Mouse (Mus musculus) heart, adult 10 weeks (tissue): Measurements from ENCODE around the gene Nlrc5. TPM values are rescaled to one million over a fixed set of nuclear protein-coding genes. Genes with fewer than 3 reads are reported as not detected.

ENCODE experiments used
- polyA plus RNA-seq: library from polyadenylated mRNA; stranded (reverse); fragments of 350-450 nt; fragmentation: Illumina TruSeq; extraction: RNeasy Lipid Tissue Mini Kit (QIAGEN cat#74804); gene quantifications from one replicate; pipeline ENCODE4 v1.2.3, GENCODE M21; 2014; ENCODE audit warnings: low read depth, low replicate concordance

Gene Nlrc5
- polyA plus RNA-seq, result 3.1 TPM

GRCm38 (mm10) chr8:94433981-94434466 lies at the start of gene Nlrc5:
Nlrc5 (plus strand) TSS chr8:94434356.

GRCm38 (mm10) chr8:94386214-94387026 lies 47.7 kb upstream of the Nlrc5 start, which contains the start of gene Herpud1:
Herpud1 (plus strand) TSS chr8:94386438.

GRCm38 (mm10) chr8:94532873-94533671 lies 98.9 kb downstream of the Nlrc5 start, which contains the start of gene Cpne2:
Cpne2 (plus strand) TSS chr8:94532990.

Other genes starting within 250 kb of the Nlrc5 start
- gene Nup93, start 219.8 kb upstream of the Nlrc5 start, polyA plus RNA-seq, result 17.2 TPM
- gene Slc12a3, start 105.2 kb upstream of the Nlrc5 start, polyA plus RNA-seq, result 1.7 TPM
- 213 TPM for gene Herpud1, start 47.9 kb upstream of the Nlrc5 start, polyA plus RNA-seq
- 5.0 TPM for gene Cpne2, start 98.6 kb downstream of the Nlrc5 start, polyA plus RNA-seq
- 9.7 TPM for gene Rspry1, start 167.6 kb downstream of the Nlrc5 start, polyA plus RNA-seq
- 28.1 TPM for gene Fam192a, start 167.6 kb downstream of the Nlrc5 start, polyA plus RNA-seq
- 93.4 TPM for gene Arl2bp, start 232.2 kb downstream of the Nlrc5 start, polyA plus RNA-seq